Mouse (Mus musculus) layer of hippocampus, postnatal 25 days (tissue): ENCODE results near the gene Erbb3. TPM values are rescaled to one million over a fixed set of nuclear protein-coding genes. Genes with fewer than 3 reads are reported as not detected.

ENCODE experiments used
- DNase-seq, 2 experiments: peaks; one replicate each; pipeline ENCODE4 v3.0.0; 2022; ENCODE audit warnings: mixed read lengths in 2 of 2, low spot score in 1 of 2; ENCODE audit errors: extremely low spot score in 1 of 2
- total RNA-seq, 2 experiments: library from RNA; stranded (reverse); gene quantifications; 2 replicates each; pipeline ENCODE4 v1.2.3; 2021

Erbb3 gene
- total RNA-seq, 2 experiments from 2014 or later = 9.7 to 10.0 TPM

DNA sequence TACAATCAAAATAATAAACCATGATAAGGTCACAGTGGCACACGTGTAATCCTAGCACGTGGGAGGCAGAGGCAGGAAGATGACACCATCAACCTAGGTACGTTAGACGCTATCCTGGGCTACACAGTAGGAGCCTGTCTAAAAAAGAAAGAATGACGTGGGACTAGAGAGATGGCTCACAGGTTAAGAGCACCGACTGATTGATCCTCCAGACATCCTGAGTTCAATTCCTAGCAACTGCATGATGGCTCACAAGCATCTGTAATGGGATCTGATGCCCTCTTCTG, 23.6 kb upstream of the Erbb3 start:
- DNase-seq = no peak

DNA sequence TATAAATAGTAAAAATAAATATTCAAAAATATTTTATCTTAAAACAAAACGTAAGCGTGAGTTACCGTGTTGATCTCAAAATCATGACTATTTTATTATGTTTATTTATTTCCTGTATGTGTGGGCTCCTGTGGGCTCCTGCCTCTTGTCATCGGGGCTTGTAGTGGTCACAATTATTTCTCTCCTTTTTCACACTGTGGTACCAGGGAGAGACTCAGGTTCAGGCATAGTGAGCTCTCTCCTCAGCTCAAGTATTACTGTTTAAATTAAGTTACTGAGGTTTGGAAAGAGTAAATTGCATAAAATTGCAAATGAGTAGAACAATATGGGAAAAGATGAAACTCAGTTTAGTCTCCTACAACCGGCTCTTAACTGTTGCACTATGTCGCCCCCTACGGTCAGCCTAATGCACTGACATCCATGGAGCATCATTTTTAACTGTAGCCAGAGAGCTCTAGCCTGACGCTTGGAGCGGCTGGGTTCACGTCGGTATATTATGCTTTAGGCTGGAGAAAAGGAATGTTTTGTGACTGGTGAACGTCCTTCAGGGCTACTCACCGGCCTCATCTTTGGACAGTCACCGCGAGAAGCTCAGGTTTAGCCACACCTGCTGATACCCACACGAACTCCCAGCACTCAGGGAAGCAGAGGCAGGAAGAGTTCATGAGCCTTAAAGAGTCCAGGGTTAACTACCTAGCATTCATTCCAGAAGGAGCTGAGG, 23.1 kb upstream of the Erbb3 start:
- DNase-seq = peak; percentile 61 to 89

DNA sequence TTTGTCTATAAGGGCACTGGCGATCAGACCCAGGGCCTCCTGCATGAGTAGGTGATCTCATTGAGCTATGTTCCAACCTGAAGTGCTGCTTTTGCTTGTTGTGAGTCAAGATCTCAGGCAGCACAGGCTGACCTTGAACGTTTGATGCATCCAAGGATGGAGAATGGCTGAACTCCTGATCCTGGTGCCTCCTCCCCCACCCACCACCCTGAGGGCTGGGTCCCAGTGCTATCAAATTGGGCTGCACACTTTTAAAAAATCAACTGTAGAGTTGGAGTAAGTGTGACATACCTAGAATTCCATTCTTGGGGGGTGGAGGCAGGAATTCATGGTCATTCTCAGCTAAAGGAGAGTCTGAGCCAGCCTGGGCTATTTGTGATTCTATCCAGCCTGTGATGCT, 17.0 kb upstream of the Erbb3 start:
- no peak for DNase-seq

DNA sequence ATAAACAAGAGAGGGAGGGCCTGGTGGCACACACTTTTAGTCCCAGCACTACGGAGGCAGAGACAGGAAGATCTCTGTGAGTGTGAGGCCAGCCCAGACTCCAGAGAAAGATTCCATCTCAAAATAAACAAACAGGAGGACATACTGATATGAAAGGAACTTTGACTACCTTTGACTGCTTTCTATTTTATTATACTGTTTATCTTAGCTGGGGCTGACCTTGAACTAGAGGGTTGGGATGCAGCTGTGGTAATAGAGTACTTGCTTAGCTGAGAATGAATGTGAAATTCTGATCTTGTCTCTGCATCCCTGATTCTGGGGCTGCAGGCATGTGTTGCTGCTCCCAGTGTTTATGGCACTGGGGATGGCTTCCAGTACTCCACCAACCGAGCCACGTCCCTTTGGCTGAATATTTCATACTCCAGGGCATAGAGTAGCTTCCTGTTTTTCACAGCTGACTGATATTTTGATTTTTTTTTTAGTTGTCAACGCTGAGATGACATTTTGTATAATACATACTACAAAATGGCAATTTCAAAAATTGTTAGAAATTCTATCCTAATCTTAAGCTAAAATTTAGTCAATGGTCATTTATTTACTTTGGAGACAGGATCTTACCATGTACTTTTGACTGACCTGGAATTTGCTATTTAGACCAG, 13.1 kb upstream of the Erbb3 start:
- DNase-seq = no peak

DNA sequence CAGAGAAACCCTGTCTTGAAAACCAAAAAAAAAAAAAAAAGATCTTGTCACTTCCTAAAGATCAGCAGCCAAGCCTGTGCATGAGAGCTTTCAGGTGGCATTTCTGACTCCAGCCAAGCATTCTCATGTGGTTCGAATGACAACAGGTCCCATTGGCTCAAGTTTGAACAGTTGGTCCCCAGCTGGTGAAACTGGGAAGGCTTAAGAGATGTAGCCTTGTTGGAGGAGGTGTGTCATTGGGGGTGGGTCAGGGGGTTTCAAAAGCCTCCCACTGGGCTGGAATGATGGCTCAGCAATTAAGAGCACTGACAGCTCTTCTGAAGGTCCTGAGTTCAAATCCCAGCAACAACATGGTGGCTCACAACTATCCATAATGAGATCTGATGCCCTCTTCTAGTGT, 12.0 kb upstream of the Erbb3 start:
- no peak for DNase-seq

DNA sequence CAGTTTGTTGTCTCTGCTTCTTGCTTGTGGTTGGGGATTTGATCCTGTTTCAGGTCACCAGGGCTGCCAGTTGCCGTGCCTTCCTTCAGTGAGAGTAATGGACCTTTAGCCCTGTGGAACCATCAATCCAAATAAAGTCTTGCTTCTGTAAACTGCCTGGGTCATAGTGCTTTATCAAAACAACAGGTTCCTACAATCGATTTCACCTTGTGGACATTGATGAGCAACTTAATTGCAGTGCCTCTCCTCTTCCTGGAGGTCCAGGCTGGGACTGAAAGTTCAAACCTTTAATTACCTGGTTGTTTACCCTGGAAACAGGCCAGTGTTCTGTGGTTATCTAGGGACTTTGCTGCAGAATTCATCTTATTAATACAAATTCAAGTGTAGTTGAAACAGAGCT, 9.0 kb upstream of the Erbb3 start:
- no peak for DNase-seq

DNA sequence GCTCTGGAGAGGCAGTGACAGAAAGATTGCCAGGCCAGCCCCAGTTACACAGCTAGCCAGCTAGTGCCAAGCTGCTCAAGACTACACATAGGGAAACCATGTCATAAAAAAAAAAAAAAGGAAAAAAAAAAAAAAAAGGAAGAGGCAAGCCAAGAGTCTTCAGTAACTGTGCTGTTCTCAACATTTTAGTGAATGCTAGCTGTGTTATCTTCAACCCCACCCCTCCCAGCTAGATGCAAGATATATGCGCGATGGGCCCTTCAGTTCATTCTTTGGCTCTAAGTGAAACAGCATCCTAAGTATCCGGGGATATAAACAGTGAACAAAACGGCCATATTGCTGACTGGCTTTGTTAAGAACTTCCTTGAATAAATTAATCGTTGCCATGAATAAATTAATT, 3.3 kb upstream of the Erbb3 start:
- no peak for DNase-seq

DNA sequence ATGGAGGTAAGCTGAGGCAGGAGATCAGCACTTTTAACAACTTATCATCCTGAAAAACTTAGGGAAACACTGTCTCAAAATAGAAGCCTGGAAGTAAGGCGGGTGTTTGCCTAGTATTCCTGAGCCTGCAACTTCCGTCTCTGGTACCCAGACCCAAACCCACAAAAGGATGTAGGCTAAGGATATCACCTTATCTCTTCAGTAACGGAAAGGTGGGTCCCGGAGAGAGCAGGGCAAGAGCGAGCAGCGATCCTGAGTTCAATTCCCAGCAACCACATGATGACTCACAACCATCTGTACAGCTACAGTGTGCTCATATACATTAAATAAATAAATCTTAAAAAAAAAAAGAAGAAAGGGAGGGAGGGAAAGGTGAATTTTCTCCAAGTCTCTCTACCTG, 2.0 kb upstream of the Erbb3 start:
- no peak for DNase-seq

DNA sequence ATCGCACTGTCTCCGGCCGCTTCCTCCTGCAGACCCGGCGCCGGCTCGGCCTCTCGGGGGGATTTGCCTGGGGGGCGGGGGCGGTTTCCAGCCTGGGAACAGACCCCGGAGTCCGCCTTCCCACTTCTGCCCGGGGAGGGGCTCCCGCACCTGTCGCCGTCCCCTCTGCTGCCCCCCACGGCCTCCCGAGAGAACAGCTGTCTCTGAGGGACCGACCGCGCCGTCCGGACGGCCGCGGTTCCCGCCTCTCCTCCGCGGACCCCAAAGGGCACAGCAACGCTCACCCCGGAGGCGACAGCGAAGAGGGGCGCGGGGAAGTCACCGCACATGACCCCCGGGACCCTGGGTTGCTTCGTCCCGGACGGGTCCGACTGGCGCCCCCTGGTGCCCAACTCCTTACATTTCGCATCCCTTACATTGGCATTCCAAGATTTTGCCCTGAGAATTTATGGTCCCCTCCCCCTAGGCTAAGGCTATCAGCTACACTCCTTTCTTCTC, 790 bp upstream of the Erbb3 start:
- DNase-seq = peak; percentile 33 to 66

DNA sequence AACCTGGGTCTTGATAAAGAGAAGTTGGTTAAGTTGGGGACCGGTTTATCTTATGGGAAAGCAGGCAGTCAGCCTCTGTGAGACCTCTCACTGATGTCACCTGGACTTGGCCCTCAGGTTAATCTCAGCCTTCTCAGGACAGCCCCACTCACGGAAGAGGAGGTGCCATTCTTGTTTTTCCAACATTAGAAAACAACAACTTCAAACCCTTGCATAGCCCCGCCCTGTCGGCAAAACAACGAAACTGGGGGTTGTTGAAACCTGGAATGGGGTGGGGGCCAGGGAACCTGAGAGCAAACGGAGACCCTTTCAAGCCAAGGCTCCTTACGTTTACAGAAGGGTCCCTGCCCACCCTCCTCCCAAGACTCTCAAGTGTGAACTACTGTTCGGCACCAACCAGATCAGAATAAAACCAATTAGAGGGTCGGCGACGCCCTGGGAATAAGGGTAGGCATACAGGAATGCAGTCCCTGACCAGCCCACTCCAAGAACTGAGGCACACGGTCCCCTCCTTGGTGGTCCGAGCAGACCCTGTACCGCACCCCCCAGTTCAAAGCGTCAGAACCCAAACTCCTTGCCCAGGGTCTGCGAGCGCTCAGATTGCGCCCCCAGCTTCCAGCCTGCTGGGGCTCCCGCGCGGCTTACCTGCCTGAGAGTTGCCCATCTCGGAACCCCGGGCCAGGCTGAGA, 533 bp downstream of the Erbb3 start:
- no peak for DNase-seq

DNA sequence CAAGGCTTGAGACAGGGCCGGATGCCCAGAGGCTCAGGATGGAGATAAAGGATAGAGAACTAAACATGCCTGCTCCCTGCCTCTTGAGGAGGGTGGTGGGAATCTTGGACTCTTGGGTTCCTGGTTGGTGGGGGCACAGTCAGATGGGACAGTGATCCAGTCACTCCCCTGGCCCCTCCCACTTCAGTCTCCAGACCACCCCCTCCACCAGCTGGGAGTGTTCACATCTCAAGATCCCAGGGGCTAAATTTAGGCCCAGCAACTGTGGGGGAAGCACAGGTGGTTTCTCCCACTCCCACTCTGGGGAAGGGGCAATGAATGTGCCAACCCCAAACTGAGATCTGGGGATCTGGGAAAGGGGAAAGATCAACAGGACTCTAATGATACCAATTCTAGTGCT, 1.3 kb downstream of the Erbb3 start:
- no peak for DNase-seq

DNA sequence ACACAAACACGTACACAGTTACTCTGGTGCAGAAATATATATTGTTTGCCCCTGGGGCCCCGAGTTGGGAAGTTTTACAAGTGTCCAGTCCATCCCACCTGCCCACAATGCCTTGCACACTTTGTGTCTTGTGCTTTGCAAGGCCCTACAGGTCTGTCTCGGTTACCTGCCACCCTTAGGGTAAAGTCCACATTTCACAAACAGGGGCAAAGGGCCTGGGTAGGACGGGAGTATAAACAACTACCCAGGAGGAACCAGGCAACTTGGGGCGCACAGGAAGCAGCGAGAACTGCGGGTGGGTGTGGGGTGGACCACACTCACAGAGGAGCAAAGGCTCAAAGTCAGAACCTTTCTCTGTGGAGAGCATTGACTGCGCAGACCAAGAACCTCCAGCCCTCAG, 1.8 kb downstream of the Erbb3 start:
- DNase-seq = no peak

DNA sequence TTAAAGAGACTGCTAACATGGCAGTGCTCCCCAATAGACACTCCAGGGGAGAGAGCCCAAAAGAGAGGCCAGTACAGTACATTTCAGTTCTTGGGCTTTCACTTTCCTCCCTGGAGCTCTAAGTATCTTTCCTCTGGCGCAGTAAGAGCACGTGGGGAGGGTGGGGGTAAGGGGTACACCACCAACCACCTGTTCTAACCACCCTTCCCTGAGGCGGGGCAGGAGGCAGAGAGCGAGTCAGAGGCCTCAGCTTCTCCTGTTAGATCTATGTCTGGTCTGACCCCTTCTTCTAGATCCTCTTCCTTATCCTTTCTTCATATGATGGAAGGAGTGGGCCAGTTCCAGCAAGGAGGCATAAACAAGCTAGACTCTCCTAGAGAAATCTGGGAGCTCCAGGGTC, 2.3 kb downstream of the Erbb3 start:
- DNase-seq = no peak

DNA sequence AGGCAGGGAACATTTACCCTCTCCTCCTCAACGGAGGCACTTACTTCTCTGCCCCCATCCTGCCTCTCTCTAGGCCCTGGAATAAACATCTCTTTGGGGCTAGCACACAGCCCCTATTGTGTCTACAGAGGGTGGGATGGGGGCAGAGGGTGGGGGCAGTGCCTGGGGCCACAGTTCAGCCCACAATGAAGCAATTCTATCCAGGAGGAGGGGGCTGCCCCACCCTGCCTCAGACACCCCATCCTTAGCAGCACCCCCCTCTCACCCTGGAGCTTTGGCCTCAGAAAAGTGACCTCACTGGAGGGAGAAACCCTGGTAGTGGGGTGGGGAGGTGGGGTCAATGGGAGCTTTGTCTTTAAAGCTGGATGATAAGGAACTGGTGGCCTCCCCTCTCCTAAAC, 2.9 kb downstream of the Erbb3 start:
- no peak for DNase-seq

DNA sequence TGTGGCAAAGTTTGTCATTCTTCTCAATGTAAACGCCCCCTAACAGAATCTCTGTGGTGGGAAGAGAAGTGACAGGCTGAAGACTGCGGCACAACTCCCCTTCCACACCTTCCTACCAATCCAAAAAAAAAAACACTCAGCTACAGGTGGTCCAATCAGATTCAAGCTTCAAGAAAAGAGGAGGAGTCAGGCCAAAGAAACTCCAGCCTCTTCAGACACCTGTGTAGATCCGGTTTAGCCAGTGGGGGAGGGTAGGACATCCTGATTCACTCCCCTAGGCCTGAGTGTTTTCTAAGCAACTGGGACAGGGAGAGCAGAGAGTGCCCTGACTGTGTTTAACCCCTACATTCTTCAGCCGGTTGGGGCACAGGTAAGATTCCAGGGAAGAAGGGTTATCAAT, 5.1 kb downstream of the Erbb3 start:
- no peak for DNase-seq

DNA sequence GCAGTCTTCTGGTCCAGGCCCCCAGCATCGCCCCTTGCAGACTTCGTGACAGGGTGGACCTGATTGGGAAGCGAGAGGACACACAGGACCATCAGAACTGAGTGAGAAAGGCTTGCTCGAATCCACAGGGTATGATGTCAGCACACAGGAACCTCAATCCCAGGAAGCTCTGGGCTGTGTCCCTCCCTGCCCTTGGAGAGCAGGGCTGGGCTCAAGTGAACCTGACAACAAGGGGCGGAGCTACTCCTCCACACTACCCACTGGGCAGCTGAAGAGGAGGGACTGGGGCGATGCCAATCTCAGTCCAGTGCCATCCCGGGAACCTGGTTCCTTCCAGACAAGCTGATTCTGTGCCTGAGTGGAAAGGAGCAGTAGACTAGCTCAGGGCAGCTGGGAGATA, 5.8 kb downstream of the Erbb3 start:
- no peak for DNase-seq

DNA sequence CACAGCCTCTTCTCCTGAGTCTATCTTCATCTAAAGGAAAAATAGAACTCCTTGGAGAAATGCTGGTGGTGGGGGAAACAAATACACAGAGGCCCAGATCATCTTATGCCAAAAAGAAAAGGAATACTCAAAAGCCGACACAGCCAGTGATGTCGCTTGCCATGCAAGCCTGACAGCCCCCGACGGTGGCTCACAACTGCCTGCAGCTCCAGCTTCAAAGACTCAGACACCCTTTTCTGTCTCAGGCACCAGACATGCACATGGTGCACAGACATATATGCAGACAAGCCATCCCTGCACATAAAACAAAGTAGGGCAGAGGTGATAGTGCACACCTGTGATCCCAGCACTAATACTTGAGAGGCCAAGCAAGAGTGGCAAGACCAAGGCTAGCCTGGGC, 9.7 kb downstream of the Erbb3 start:
- no peak for DNase-seq

DNA sequence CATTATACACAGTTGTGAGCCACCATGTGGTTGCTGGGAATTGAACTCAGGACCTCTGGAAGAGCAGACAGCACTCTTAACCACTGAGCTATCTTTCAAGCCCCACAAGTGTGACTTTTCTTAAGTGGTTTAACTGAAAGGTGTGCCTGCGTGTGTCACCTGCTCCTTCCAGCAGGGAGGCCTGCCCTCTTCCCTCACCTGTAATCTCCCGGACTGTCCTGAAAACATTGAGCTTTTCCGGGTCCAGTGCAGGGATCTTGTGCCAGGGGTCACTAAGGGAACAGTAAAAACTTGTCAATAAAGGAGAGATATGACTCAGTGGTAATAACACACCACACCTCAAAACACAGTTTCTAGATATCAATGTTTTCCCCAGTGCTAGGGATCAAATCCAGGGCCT, 10.2 kb downstream of the Erbb3 start:
- DNase-seq = no peak

DNA sequence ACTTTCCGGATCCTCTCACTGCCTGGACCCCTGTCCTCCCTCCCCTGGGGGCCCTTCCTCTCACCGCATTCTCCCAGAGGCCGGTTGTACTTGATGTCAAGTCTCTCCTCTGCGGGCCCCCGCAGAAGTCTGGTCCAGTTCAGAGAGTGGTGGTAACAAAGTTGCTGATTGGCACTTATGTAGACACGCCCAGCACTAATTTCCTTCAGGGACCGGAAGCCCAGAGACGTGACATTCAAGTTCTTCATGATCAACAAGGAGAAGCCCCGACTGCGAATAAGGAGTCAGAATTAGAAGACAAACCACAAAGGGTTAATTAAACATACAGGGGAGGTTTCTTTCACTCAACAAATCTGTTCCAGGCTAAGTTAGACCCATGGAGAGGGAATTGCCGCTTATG, 11.1 kb downstream of the Erbb3 start:
- no peak for DNase-seq

DNA sequence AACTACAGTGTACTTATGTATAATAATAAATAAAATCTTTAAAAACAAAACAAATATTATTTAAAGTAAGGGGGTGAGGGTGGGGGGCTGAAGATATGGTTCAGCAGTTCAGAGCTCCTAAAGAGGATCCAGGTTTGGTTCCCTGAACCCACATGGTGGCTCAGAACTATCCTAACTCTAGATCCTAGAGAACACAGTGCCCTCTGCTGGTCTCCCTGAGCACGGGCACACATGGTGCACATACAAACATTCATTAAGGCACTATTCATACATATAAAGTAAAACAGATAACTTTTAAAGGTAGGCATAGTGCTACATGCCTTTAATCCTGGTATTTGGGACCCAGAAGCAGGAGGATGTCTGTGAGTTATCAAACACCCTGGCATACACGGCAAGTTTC, 14.4 kb downstream of the Erbb3 start:
- DNase-seq = no peak

DNA sequence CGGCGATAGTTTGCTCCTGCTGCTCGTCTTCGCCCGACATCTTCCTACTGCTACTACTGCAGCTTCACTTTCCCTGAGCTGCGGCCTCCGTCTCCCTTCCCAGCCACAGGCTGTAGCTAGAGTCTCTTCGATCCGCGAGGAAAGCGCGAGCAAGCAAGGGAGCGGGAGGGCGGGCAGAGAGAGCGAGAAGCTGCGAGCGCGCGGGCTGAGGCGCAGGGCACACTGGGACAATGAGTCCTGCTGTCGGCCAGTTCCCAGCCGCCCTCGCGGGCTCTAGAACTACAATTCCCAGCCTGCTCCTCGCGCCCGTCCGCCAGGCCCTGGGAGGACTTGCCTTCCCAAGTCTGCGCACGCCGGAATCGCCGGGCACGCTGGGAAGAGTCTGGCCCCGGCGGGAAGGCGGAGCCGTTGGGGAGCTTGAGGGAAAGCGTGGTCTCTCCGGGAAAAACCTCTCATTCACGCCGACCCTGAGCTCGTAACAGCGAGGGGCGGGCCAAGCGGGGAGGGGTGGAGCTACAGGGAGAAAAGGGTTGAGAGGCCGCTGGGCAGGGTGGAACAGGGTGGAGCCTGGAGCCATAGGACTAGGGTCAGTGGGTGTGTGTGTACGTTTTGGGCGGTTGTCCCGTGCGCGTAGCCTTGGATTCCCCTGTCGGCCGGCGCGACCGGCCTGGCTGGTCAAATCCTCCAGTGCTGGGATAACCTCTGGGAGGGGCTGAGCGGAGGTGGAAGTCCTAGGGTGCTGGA, 23.5 kb downstream of the Erbb3 start, which contains the start of gene Pa2g4:
TSS of gene Pa2g4 (minus strand) at position 200 of the 744 bp plus-strand sequence.
- DNase-seq = peak; percentile 92 to 97
